Mouse (Mus musculus) stomach, postnatal 0 days (tissue): ENCODE data around the gene Mmp14. TPM values are rescaled to one million over a fixed set of nuclear protein-coding genes. Genes with fewer than 3 reads are reported as not detected.

Experiments
- ATAC-seq: fragments of 200-750 bp; cut with Nextera tagmentation; 2 replicates; pipeline ENCODE4 v1.8.0; 2017; ENCODE audit not compliant: low FRiP score, low TSS enrichment
- DNase-seq: peaks from one replicate; pipeline ENCODE4 v3.0.0-alpha.2; 2016; ENCODE audit warnings: low spot score
- H3K27ac ChIP-seq: fragments of 300-500 bp; sonication (generic); replicated peaks from 2 replicates; pipeline ENCODE4 v1.5.1; 2014; ENCODE audit warnings: mild to moderate bottlenecking, control low read depth
- H3K27me3 ChIP-seq: fragments of 300-500 bp; sonication (generic); 2 replicates; pipeline ENCODE4 v1.6.1; 2014; ENCODE audit warnings: low read length; ENCODE audit not compliant: control insufficient read depth, insufficient read depth
- H3K36me3 ChIP-seq: fragments of 300-500 bp; sonication (generic); 2 replicates; pipeline ENCODE4 v1.6.1; 2014; ENCODE audit warnings: low read length, mixed read lengths; ENCODE audit not compliant: control insufficient read depth, insufficient read depth
- H3K4me1 ChIP-seq: fragments of 300-500 bp; sonication (generic); replicated peaks from 2 replicates; pipeline ENCODE4 v1.6.1; 2014; ENCODE audit warnings: antibody characterized with exemption; ENCODE audit not compliant: control insufficient read depth, insufficient read depth
- H3K4me2 ChIP-seq: fragments of 300-500 bp; sonication (generic); replicated peaks from 2 replicates; pipeline ENCODE4 v1.6.1; 2014; ENCODE audit warnings: low read depth, mild to moderate bottlenecking, control low read depth, moderate library complexity
- H3K4me3 ChIP-seq: fragments of 300-500 bp; sonication (generic); 2 replicates; pipeline ENCODE4 v1.5.1; 2014; ENCODE audit warnings: low read depth, low read length, control low read depth
- H3K9ac ChIP-seq: fragments of 300-500 bp; sonication (generic); 2 replicates; pipeline ENCODE4 v1.6.1; 2014; ENCODE audit warnings: mild to moderate bottlenecking, low read length, control low read depth, mixed read lengths
- H3K9me3 ChIP-seq: fragments of 300-500 bp; sonication (generic); 2 replicates; pipeline ENCODE4 v1.6.1; 2016; ENCODE audit warnings: low read length; ENCODE audit not compliant: control insufficient read depth
- CTCF ChIP-seq: IDR thresholded peaks from 2 replicates; pipeline ENCODE4 v1.5.1; 2016; ENCODE audit warnings: antibody characterized with exemption, low read depth, mild to moderate bottlenecking, moderate library complexity
- EP300 ChIP-seq: optimal IDR thresholded peaks from 2 replicates; pipeline ENCODE3; 2016; ENCODE audit warnings: antibody characterized with exemption
- WGBS: fragments of 180-500 bp; shearing (Covaris S2); extraction: QIAGEN DNeasy Blood & Tissue Kit; methylation state at CpG from one replicate; pipeline ENCODE4 v1.1.7; 2014; 5-methylcytosine and 5-hydroxymethylcytosine counted together
- polyA plus RNA-seq: library from polyadenylated mRNA; unstranded; fragments of >200 nt; fragmentation: Nextera tagmentation; extraction: Ambion mirVana; gene quantifications from 2 replicates; pipeline ENCODE4 v1.2.1, GENCODE M21; 2015

Mmp14 gene
- polyA plus RNA-seq, 1 experiment from 2014 or later = 63.9 TPM

DNA sequence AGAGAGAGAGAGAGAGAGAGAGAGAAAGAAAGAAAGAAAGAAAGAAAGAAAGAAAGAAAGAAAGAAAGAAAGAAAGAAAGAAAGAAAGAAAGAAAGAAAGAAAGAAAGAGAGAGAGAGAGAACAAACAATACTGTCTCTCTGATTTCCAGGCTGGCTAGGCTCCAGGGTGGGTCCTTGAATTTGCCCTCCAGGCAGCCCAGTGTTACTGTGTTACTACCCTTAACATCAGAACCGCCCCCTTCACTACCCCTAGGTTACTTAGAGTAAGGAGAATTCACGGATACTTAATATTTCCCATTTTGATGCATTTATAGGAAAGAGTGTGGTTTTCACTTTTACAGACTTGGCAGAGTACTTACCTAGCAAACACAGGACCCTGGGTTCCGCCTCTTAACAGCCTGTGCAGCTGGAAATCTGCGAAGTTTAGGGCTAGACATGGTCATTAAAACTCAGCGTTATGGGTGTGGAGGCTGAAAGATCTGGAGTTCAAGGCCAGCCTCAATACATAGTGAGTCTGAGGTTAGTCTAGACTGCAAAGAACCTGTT is 15.1 kb upstream of the Mmp14 start:
- TF ChIP-seq CTCF (no peak), EP300 (no peak)
- Histone ChIP-seq H3K27ac (no peak overlapping the region), H3K4me1 (peaks cover 8% of the 10 kb centered on the region), H3K4me2 (no peak overlapping the region), H3K9ac (no peak overlapping the region), H3K27me3 (no peaks in the 10 kb centered on the region), H3K9me3 (no peaks in the 10 kb centered on the region), H3K4me3 (no peak overlapping the region), H3K36me3 (no peaks in the 10 kb centered on the region)
- 71% methylated on average over 5 of the region's 5 CpGs for WGBS
- DNase-seq (no peak), ATAC-seq (no peak)

DNA sequence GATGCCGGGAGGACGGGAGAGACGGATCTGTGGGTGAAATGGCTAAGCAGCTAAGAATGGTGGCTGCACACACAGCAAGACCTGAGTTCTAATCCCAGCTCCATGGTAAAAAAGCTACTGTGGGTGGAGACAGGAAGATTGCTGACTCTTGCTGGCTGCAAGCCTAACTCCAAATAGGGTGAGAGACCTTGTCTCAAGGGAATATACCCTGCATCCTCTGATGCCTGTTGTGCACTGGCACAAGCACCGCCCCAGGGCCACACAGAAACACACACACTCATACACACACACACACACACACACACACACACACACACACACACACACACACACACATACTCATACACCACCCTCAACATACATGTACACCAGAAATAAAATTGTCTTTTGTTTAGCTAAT is 14.6 kb upstream of the Mmp14 start:
- H3K4me2 ChIP-seq = no peak overlapping the region
- H3K36me3 ChIP-seq = no peaks in the 10 kb centered on the region
- no peak overlapping the region for H3K9ac ChIP-seq
- TF ChIP-seq EP300 (no peak), CTCF (no peak)
- no peak for DNase-seq
- H3K9me3 ChIP-seq = no peaks in the 10 kb centered on the region
- H3K27me3 ChIP-seq = no peaks in the 10 kb centered on the region
- H3K4me1 ChIP-seq = peaks cover 8% of the 10 kb centered on the region
- H3K4me3 ChIP-seq = no peak overlapping the region
- 84% methylated on average over 4 of the region's 4 CpGs for WGBS
- no peak for ATAC-seq
- no peak overlapping the region for H3K27ac ChIP-seq

DNA sequence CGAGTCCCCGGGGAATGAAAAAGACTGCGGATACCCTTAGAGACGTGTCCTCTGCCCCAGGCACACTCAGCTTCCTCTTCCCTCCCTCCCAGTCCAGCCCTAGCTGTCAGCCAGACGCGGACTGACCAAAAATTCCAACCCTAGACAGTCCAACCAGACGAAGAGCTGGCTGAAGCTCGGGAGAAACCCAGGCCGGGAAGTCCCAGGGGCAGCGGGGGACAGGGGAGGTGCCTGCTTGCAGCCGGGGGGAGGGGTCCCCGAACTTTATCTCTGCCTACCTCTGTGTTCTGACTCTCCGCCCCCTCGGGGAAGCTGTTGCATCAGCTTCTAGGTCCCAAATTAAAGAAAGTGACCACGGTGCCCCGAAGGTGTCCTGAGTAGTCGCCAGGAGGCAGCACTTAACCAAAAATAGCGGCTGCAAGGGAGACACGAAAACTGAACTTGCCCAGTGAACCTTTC is 13.8 kb upstream of the Mmp14 start, which contains the start of gene Slc7a7:
Slc7a7 (minus strand) TSS at position 158 of the 459 bp plus-strand sequence.
- TF ChIP-seq EP300 (no peak), CTCF (peak; percentile 59)
- no peak within 1 kb of the TSS for H3K9ac ChIP-seq
- DNase-seq (peak; percentile 31), ATAC-seq (no peak)
- no peak within 1 kb of the TSS for H3K27ac ChIP-seq
- no peaks in the 10 kb centered on the region for H3K27me3 ChIP-seq
- no peaks in the 10 kb centered on the region for H3K9me3 ChIP-seq
- H3K36me3 ChIP-seq = no peaks in the 10 kb centered on the region
- no peak within 1 kb of the TSS for H3K4me3 ChIP-seq
- WGBS = 22% methylated on average over 19 of the region's 19 CpGs
- H3K4me1 ChIP-seq = peaks cover 8% of the 10 kb centered on the region
- no peak within 1 kb of the TSS for H3K4me2 ChIP-seq

DNA sequence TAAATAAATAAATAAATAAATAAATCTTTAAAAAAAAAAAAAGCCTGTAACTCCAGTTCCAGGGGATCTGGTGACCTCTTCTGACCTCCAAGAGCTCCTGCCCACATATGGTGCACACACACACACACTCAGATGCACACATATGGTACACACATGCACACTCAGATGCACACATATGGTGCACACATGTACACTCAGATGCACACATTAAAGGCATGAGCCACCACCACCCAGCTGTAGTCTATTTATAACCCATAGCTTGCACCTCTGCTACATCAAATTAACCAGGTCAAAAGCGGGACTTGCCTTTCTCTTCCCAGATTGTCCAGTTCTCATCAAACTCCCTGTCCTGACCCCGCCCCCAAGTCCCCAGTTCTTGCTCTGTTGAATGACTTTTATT is 10.4 kb upstream of the Mmp14 start:
- Histone ChIP-seq H3K4me2 (no peak overlapping the region), H3K9ac (no peak overlapping the region), H3K4me1 (no peaks in the 10 kb centered on the region), H3K9me3 (no peaks in the 10 kb centered on the region), H3K4me3 (no peak overlapping the region), H3K27ac (no peak overlapping the region), H3K27me3 (no peaks in the 10 kb centered on the region), H3K36me3 (no peaks in the 10 kb centered on the region)
- WGBS = 83% methylated on average over 2 of the region's 2 CpGs
- DNase-seq (no peak), ATAC-seq (no peak)
- TF ChIP-seq CTCF (no peak), EP300 (no peak)

DNA sequence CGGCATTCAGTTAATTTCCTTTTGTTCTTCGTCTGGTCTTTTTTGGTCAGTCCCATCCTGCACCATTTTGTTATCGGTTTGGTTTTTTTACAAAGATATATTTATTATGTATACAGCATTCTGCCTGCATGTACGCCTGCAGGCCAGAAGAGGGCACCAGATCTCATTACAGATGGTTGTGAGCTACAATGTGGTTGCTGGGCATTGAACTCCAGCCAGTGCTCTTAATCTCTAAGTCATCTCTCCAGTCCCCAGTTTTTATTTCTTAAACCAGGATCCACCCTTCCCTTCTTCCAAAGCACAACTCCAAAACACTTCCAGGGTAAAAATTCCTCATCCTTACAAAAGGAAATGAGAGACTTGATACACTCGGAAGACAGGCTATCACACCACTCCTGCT is 8.0 kb upstream of the Mmp14 start:
- no peak overlapping the region for H3K4me2 ChIP-seq
- no peak overlapping the region for H3K9ac ChIP-seq
- H3K4me1 ChIP-seq = no peaks in the 10 kb centered on the region
- no peak overlapping the region for H3K27ac ChIP-seq
- no peaks in the 10 kb centered on the region for H3K27me3 ChIP-seq
- ATAC-seq (no peak), DNase-seq (no peak)
- no peak overlapping the region for H3K4me3 ChIP-seq
- no peaks in the 10 kb centered on the region for H3K9me3 ChIP-seq
- 65% methylated on average over 5 of the region's 5 CpGs for WGBS
- TF ChIP-seq EP300 (no peak), CTCF (peak; percentile 78)
- no peaks in the 10 kb centered on the region for H3K36me3 ChIP-seq

DNA sequence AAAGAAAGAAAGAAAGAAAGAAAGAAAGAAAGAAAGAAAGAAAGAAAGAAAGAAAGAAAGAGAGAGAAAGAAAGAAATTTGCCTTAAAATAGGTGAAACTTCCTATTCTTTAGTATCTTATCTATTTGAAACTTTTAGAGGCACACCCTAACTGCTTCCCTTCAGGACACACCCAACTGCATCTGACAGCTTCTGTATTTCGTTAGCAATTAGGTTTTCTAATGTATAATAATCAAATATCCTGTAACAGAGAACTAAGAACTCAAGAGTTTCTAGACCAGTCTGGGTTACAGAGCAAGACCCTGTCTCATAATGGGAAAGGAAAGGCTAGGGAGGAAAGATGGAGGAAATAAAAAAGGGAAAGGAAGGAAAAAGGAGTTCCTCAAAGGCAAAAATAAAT is 6.8 kb upstream of the Mmp14 start:
- Histone ChIP-seq H3K4me1 (peaks cover 3% of the 10 kb centered on the region; the same call in 1 of the 2 replicates), H3K4me3 (no peak overlapping the region), H3K36me3 (no peaks in the 10 kb centered on the region), H3K4me2 (no peak overlapping the region), H3K9ac (no peak overlapping the region), H3K27me3 (no peaks in the 10 kb centered on the region), H3K9me3 (no peaks in the 10 kb centered on the region), H3K27ac (no peak overlapping the region)
- ATAC-seq (no peak), DNase-seq (no peak)
- TF ChIP-seq EP300 (no peak), CTCF (no peak)
- WGBS = 70% methylated on average over 1 of the region's 1 CpGs
